Mouse (Mus musculus): Measurements from ENCODE around the gene Fry. TPM values are rescaled to one million over a fixed set of nuclear protein-coding genes. Genes with fewer than 3 reads are reported as not detected.
A peak's percentile ranks its signal among the peaks of the same experiment; 100 is the strongest.
"Not testable (repeated sequence)": the region's sequence is repeated elsewhere in the genome, so short reads cannot be mapped to it uniquely, and the experiment has no call there.

The Fry gene
- polyA plus RNA-seq, 1 experiment from 2014 or later: 4.1 TPM

DNA sequence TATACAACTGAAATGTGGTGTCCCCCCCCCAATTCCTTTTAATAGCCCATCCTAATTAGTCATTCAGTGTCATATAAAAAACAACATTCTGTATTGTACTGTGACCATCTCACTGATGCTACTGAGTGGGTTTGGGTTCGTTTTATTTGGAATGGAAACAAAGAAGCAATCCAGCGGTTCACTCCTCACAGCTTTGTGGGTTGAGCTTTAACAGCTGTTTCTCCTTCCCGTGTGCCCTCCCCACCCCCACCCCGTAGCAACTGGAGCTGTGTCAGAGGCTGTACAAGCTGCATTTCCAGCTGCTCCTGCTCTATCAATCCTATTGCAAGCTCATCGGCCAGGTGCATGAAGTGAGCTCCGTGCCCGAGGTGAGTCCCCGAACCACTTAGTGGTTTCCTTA, 372.4 kb downstream of the Fry start:
- Histone ChIP-seq H3K4me1 (no peaks in the 10 kb centered on the region), H3K27ac (no peak overlapping the region), H3K4me3 (no peak overlapping the region), H3K9ac (no peak overlapping the region), H3K36me3 (no peaks in the 10 kb centered on the region), H3K27me3 (replicated peaks) (no peaks in the 10 kb centered on the region), H3K9me3 (replicated peaks) (no peaks in the 10 kb centered on the region), H3K4me2 (no peak overlapping the region)
- ATAC-seq: no peak
- WGBS (ENCODE audit: insufficient replicate concordance): 61% methylated on average over 8 of the region's 8 CpGs

- WGBS (ENCODE audit: insufficient replicate concordance): 70% methylated on average over 4 of the region's 4 CpGs
- H3K36me3 ChIP-seq; H3K27me3 ChIP-seq (replicated peaks); H3K4me2 ChIP-seq; H3K27ac ChIP-seq; H3K9ac ChIP-seq; H3K9me3 ChIP-seq (replicated peaks); H3K4me1 ChIP-seq; H3K4me3 ChIP-seq; ATAC-seq: not testable (repeated sequence)
These were observed 373.2 kb downstream of the Fry start for GRCm38 (mm10) chr5:150491573-150492173.

- H3K36me3 ChIP-seq: no peaks in the 10 kb centered on the region
- no peak overlapping the region for H3K9ac ChIP-seq
- no peak overlapping the region for H3K27ac ChIP-seq
- H3K4me2 ChIP-seq: no peak overlapping the region
- no peaks in the 10 kb centered on the region for H3K9me3 ChIP-seq (replicated peaks)
- whole genome bisulfite sequencing (ENCODE audit: insufficient replicate concordance): 26% methylated on average over 6 of the region's 6 CpGs
- H3K4me3 ChIP-seq: no peak overlapping the region
- H3K4me1 ChIP-seq: no peaks in the 10 kb centered on the region
- ATAC-seq: no peak
- H3K27me3 ChIP-seq (replicated peaks): no peaks in the 10 kb centered on the region
These were observed 377.3 kb downstream of the Fry start for GRCm38 (mm10) chr5:150495792-150496191.

DNA sequence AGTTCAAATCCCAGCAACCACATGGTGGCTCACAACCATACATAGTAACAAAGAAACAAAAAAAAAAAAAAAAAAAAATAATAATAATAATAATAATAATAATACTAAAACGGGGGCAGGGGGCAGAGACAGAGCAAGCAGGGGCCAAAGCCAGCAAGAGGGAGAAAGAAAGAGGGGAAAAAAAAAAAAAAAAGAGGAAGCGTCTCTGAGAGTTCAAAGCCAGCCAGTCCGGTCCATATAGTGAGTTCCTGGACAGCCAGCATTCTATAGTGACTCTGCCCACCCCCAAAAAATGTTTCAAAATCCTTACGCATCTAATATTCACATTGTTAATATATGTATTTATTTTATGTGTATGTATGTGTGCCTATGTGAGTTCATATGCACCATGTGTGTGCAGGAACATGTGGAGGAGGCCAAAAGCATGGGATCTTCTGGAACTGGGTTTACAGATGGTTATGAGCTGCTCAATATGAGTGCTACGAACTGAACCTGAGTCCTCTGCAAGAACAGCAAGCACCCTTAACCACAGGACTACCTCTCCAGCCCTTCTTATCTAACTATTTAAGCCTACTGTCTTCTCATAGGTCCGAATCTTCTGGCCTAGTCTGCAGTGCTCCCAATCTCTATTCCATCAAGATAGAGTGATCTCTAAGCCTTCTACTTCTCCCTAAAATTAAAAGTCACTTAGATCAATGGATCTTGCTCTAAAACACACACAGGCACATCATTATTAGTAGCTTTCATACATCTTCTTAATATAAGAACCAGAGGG, 392.2 kb downstream of the Fry start:
- Histone ChIP-seq H3K9me3 (replicated peaks) (no peaks in the 10 kb centered on the region), H3K27ac (no peak overlapping the region), H3K36me3 (no peaks in the 10 kb centered on the region), H3K4me2 (no peak overlapping the region), H3K27me3 (replicated peaks) (no peaks in the 10 kb centered on the region), H3K9ac (no peak overlapping the region), H3K4me3 (no peak overlapping the region), H3K4me1 (no peaks in the 10 kb centered on the region)
- 53% methylated on average over 6 of the region's 6 CpGs for WGBS (ENCODE audit: insufficient replicate concordance)
- ATAC-seq: no peak

DNA sequence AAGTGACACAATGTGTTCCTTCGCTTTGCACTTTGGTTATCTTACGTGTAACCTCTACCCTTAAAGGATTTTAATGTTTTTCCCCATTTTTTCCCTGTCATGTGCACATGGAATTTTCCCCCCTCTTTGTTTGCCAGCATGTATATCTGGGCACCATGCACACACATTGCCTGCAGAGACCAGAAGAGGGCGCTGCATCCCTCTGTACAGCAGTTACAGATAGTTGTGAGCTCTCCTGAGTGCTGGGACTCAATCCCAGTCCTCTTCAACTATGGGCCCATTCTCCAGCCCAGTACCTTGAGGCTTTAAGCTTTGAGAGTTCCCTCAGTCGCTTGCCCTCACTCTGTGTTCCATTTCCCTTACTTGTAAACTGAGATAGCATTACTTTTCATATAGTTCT, 394.8 kb downstream of the Fry start:
- no peak overlapping the region for H3K4me3 ChIP-seq

DNA sequence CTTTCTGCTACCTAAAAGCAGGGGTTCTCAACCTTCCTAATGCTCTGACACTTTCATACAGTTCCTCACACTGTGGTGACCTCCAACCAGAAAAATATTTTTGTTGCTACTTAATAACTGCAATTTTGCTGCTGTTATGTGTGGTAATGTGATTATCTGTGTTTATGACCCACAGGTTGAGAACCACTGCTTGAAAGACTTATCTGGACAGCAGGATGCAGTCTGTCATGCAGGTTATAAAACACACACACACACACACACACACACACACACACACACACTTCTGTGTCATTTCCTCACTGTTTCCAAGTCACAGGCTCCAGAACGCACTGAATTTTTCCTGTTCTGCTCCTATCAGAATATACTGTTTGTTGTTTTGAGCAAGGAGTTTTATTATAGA, 395.6 kb downstream of the Fry start:
- no peaks in the 10 kb centered on the region for H3K36me3 ChIP-seq
- H3K9me3 ChIP-seq (replicated peaks): no peaks in the 10 kb centered on the region
- no peak for ATAC-seq
- H3K4me1 ChIP-seq: no peaks in the 10 kb centered on the region
- no peak overlapping the region for H3K4me2 ChIP-seq
- 75% methylated on average over 1 of the region's 1 CpGs for WGBS (ENCODE audit: insufficient replicate concordance)
- H3K9ac ChIP-seq: no peak overlapping the region
- peaks cover 11% of the 10 kb centered on the region for H3K27me3 ChIP-seq (replicated peaks)
- no peak overlapping the region for H3K4me3 ChIP-seq
- H3K27ac ChIP-seq: no peak overlapping the region

More for the DNA sequence above, 394.8 kb downstream of the Fry start:
- H3K27me3 ChIP-seq (replicated peaks): peaks cover 11% of the 10 kb centered on the region
- no peak overlapping the region for H3K4me2 ChIP-seq
- H3K9me3 ChIP-seq (replicated peaks): no peaks in the 10 kb centered on the region
- no peak overlapping the region for H3K27ac ChIP-seq
- ATAC-seq: no peak
- H3K36me3 ChIP-seq: no peaks in the 10 kb centered on the region
- H3K9ac ChIP-seq: no peak overlapping the region
- 73% methylated on average over 4 of the region's 4 CpGs for WGBS (ENCODE audit: insufficient replicate concordance)
- H3K4me1 ChIP-seq: no peaks in the 10 kb centered on the region

DNA sequence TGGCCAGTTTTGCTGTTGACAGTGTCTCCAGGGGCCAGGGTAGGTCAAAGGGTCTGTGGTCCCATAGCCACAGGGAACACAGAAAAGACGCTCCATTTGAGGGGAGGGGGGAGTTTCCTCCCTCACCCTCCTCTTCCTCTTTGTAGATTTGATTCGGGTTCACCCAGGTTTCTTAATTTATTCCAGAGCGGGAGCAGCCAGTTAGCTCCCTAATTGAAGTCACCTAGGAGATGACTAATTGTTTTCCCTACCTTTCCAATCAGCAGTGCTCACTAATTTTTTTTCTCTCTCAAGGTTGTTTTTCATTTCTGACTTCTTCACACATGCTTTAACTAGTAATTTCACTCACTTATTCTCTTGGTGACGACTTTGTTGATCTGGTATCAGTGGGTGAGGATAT, 399.6 kb downstream of the Fry start, which contains the start of gene Zar1l:
Gene Zar1l (minus strand): TSS at position 101 of the 400 bp plus-strand sequence.
- H3K9me3 ChIP-seq (replicated peaks): no peaks in the 10 kb centered on the region
- H3K36me3 ChIP-seq: no peaks in the 10 kb centered on the region
- H3K9ac ChIP-seq: no peak within 1 kb of the TSS
- 48% methylated on average over 4 of the region's 4 CpGs for WGBS (ENCODE audit: insufficient replicate concordance)
- peaks cover 8% of the 10 kb centered on the region for H3K4me1 ChIP-seq
- no peak within 1 kb of the TSS for H3K4me2 ChIP-seq
- no peak within 1 kb of the TSS for H3K4me3 ChIP-seq
- no peak within 1 kb of the TSS for H3K27ac ChIP-seq
- H3K27me3 ChIP-seq (replicated peaks): peaks cover 11% of the 10 kb centered on the region
- ATAC-seq: no peak

- Histone ChIP-seq H3K4me1 (peaks cover 22% of the 10 kb centered on the region), H3K27ac (no peak overlapping the region), H3K4me3 (no peak overlapping the region), H3K9ac (no peak overlapping the region), H3K36me3 (no peaks in the 10 kb centered on the region; the same call in 1 of the 2 replicates), H3K9me3 (replicated peaks) (no peaks in the 10 kb centered on the region), H3K4me2 (no peak overlapping the region), H3K27me3 (replicated peaks) (peaks cover 11% of the 10 kb centered on the region)
- ATAC-seq: no peak
- 67% methylated on average over 1 of the region's 1 CpGs for WGBS (ENCODE audit: insufficient replicate concordance)
These were observed 401.1 kb downstream of the Fry start for GRCm38 (mm10) chr5:150519551-150519950.

DNA sequence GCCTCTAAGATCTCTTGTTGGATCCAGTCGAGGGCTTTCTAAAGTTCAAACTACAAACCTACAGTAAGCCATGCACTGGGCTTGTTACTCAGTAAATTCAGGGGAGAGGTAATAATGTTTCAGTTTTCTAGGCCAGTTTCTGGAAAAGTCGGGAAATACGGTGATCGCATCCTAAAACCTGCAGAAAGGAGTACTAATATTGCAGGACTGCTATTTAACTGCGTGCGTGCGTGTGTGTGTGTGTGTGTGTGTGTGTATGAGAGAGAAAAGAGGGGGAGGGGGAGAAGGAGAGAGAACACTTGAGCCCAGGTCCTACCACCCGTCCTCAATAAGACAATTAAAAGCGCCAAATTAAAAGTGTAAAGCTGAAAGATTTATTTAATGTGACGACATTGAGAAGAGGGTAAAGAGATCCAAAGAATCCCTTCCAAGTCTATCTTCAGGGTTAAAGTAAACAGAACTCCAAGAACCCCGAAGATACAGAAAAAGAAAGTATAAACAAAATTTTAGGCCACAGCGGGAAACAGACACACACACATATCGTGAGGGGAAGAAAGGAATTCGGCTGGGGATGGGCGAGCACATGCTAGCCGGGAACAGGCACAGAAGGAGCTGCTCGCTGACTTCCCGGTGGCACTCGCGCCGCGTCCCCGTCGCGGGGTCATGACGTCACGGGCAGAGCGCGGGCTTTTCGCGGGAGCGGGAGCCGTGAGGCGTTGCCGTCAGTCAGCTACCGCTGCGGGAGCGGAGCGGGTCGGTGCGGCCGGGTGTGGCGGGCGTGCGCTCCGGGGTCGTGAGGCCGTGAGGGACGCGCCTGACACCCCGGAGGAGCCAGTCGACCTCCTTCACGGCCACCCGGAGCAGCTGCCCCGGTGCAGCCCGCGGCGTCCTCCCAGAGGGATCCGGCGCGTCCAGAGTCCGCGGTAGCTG, 403.8 kb downstream of the Fry start, which contains the start of gene Brca2:
Gene Brca2 (plus strand): TSS at position 694 of the 930 bp plus-strand sequence.
- peaks cover 12% of the 10 kb centered on the region for H3K36me3 ChIP-seq
- H3K4me3 ChIP-seq: peak within 1 kb of the TSS; percentile 91
- H3K27me3 ChIP-seq (replicated peaks): peaks cover 9% of the 10 kb centered on the region
- peak within 1 kb of the TSS; percentile 67 for H3K4me2 ChIP-seq
- no peaks in the 10 kb centered on the region for H3K9me3 ChIP-seq (replicated peaks)
- H3K4me1 ChIP-seq: peaks cover 36% of the 10 kb centered on the region
- 4% methylated on average over 63 of the region's 63 CpGs for WGBS (ENCODE audit: insufficient replicate concordance)
- H3K9ac ChIP-seq: peak within 1 kb of the TSS; percentile 92
- H3K27ac ChIP-seq: peak within 1 kb of the TSS; percentile 90
- peak; percentile 95 for ATAC-seq

- WGBS (ENCODE audit: insufficient replicate concordance): 6% methylated on average over 11 of the region's 11 CpGs
- H3K27me3 ChIP-seq (replicated peaks): peaks cover 2% of the 10 kb centered on the region; the same call in 1 of the 2 replicates
- H3K9me3 ChIP-seq (replicated peaks): no peaks in the 10 kb centered on the region
- H3K9ac ChIP-seq: peak overlapping the region; percentile 92
- H3K27ac ChIP-seq: peak overlapping the region; percentile 90
- ATAC-seq: peak; percentile 75
- H3K4me1 ChIP-seq: peaks cover 36% of the 10 kb centered on the region
- peak overlapping the region; percentile 67 for H3K4me2 ChIP-seq
- peaks cover 12% of the 10 kb centered on the region for H3K36me3 ChIP-seq
- H3K4me3 ChIP-seq: peak overlapping the region; percentile 91
These were observed 404.4 kb downstream of the Fry start for GRCm38 (mm10) chr5:150522867-150523234.

DNA sequence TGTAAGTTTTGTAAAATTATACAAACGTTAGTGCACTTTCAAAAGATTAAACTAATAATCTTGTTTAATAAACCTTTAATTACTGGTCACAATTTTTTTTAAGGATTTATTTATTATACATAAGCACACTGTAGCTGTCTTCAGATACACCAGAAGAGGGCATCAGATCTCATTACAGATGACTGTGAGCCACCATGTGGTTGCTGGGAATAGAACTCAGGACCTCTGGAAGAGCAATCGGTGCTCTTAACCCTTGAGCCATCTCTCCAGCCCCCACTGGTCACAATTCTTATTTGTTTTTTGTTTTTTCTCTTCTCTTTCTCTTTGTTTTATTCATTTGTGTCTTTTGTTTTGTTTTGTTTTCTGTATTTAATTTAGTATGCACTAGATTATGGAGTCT, 406.8 kb downstream of the Fry start:
- no peak for ATAC-seq
- H3K27ac ChIP-seq: no peak overlapping the region
- H3K27me3 ChIP-seq (replicated peaks): no peaks in the 10 kb centered on the region
- H3K4me3 ChIP-seq: no peak overlapping the region
- H3K9me3 ChIP-seq (replicated peaks): no peaks in the 10 kb centered on the region
- H3K36me3 ChIP-seq: peaks cover 22% of the 10 kb centered on the region
- H3K9ac ChIP-seq: no peak overlapping the region
- H3K4me1 ChIP-seq: peaks cover 47% of the 10 kb centered on the region
- WGBS (ENCODE audit: insufficient replicate concordance): 65% methylated on average over 2 of the region's 2 CpGs
- H3K4me2 ChIP-seq: no peak overlapping the region

DNA sequence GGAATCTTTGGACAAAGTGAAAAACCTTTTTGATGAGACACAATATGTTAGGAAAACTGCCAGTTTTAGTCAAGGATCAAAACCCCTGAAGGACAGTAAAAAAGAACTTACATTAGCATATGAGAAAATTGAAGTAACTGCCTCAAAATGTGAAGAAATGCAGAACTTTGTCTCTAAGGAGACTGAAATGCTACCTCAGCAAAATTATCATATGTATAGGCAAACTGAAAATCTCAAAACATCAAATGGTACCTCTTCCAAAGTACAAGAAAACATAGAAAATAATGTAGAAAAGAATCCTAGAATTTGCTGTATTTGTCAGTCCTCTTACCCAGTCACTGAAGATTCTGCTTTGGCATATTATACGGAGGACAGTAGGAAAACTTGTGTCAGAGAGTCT, 422.9 kb downstream of the Fry start:
- peaks cover 41% of the 10 kb centered on the region for H3K36me3 ChIP-seq
- no peak for ATAC-seq
- 84% methylated on average over 1 of the region's 1 CpGs for WGBS (ENCODE audit: insufficient replicate concordance)
- peaks cover 22% of the 10 kb centered on the region for H3K9me3 ChIP-seq (replicated peaks)
- no peaks in the 10 kb centered on the region for H3K4me1 ChIP-seq
- H3K4me2 ChIP-seq: no peak overlapping the region
- no peak overlapping the region for H3K4me3 ChIP-seq
- no peaks in the 10 kb centered on the region for H3K27me3 ChIP-seq (replicated peaks)
- H3K9ac ChIP-seq: no peak overlapping the region
- H3K27ac ChIP-seq: no peak overlapping the region

Measured in liver, embryonic 12.5 days (tissue).